In the genomic region with DNA sequence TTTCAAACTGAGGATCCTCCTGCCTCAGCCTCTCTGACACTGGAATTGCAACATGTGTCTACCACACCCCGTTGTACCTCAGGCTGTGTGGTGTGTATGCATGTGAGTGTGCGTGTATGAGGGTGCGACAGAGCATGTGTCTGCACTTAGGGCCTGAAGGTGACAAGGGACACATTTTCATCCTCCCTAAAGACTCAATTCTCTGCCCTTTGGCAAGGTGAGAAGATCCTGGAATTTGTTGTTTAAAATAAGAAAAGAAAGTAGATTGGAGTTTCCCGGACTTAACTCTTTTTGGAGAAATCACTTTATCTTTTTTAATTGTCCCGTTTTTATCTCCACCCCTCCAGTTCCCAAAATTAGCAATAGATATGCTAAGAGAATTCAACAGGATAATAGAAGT, we compare ENCODE assay signal across 19 mouse cellular contexts.
"Had no signal": no experiment of that assay in that cellular context is flagged by ENCODE, and none has a peak within 500 bp of the region (broad histone marks: within the 10 kb centered on the region; RNA-seq: fewer than 3 reads in every experiment).

No protein-coding gene starts in this region.

- H3K9ac ChIP-seq: lung, embryonic 14.5 days; midbrain, embryonic 12.5 days; neural tube, embryonic 13.5 days; neural tube, embryonic 15.5 days had no signal

- H3K4me1 ChIP-seq: neural tube, embryonic 13.5 days; neural tube, embryonic 15.5 days had no signal

- H3K9me3 ChIP-seq: midbrain, embryonic 10.5 days; midbrain, embryonic 12.5 days; neural tube, embryonic 13.5 days; neural tube, embryonic 15.5 days had no signal

- H3K27ac ChIP-seq: midbrain, embryonic 10.5 days; midbrain, embryonic 12.5 days; neural tube, embryonic 13.5 days; neural tube, embryonic 15.5 days had no signal

- H3K4me3 ChIP-seq: midbrain, embryonic 10.5 days; midbrain, embryonic 12.5 days; myocyte; neural tube, embryonic 13.5 days; neural tube, embryonic 15.5 days had no signal

- H3K36me3 ChIP-seq: midbrain, embryonic 10.5 days; midbrain, embryonic 12.5 days; neural tube, embryonic 13.5 days; neural tube, embryonic 15.5 days had no signal

- H3K4me2 ChIP-seq: lung, embryonic 14.5 days; midbrain, embryonic 12.5 days; neural tube, embryonic 13.5 days; neural tube, embryonic 15.5 days had no signal

- DNase-seq: lung, adult 18-20 months; lung, embryonic 14.5 days; lung, postnatal 10 days; lung, postnatal 4 days; midbrain, embryonic 14.5 days; retina, postnatal 1 day; right cerebral cortex, adult 18-20 months; right cerebral cortex, postnatal 25 days; right cerebral cortex, postnatal 4 days; spleen, adult 18-20 months; thymus, adult 18-20 months; thymus, postnatal 14 days; thymus, postnatal 36 days had no signal

- H3K27me3 ChIP-seq: midbrain, embryonic 12.5 days; neural tube, embryonic 13.5 days; neural tube, embryonic 15.5 days had no signal

- ATAC-seq: midbrain, embryonic 16.5 days had no signal
